Mouse (Mus musculus): Measurements from ENCODE around the gene Chek2.
"Not testable (repeated sequence)": the region's sequence is repeated elsewhere in the genome, so short reads cannot be mapped to it uniquely, and the experiment has no call there.

Chek2 gene

GRCm38 (mm10) chr5:110839678-110840365 is at the start of gene Chek2, which contains the start of gene Hscb:
TSS of gene Chek2 (plus strand) at chr5:110839979.
TSS of gene Hscb (minus strand) at chr5:110839777.
- DNase-seq (ENCODE audit: low spot score), result peak; percentile 92

DNA sequence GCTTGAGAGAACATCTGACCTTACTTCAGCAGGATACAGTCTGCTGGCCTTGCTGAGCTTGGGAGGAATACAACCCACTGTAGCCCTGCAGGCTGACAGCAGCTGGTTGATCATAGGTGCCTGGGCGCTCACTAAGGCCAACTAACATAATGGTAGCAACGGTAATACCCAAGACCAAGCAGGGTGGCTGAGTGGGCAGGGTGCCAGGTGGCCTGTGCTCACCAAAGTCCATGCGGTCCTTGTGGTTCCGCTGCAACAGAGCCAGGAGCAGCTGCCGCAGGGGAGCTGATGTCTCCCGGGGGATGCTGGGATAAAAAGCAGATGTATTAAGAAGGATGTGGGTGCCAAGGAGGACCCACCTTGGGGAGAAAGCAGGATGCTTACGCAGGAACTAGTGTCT is 45.4 kb upstream of the Chek2 start:
- DNase-seq (ENCODE audit: low spot score), result no peak

- DNase-seq (ENCODE audit: low spot score), result no peak
Observed at GRCm38 (mm10) chr5:110797696-110798095, 42.1 kb upstream of the Chek2 start.

DNA sequence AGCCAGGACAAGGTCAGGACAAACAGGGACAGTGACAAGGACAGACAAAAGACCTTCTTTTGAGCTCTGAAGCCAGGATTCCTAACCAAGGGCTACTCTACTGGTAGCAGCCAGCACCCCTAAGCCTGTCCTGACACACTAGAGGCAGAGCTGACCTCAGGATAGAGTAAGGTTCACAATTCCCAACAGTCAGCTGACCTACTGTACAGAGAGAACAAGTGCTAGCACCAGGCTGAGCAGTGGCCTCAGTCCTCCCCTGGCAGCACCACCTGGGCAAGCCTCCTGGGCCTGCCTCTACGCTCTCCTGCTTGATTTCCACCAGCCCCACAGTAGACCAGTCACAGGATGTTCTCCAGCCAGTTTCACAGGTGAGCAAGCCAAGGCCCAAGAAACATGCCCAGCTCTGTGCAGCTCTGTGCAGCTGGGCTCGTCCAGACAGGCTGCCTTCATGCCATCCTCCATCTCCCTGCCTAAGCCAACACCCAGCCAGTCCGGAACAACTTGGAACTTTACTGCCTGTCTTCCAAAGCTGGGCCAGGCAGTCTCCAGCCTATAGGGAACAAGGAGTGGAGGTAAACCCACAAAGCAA is 38.6 kb upstream of the Chek2 start:
- no peak for DNase-seq (ENCODE audit: low spot score)

DNA sequence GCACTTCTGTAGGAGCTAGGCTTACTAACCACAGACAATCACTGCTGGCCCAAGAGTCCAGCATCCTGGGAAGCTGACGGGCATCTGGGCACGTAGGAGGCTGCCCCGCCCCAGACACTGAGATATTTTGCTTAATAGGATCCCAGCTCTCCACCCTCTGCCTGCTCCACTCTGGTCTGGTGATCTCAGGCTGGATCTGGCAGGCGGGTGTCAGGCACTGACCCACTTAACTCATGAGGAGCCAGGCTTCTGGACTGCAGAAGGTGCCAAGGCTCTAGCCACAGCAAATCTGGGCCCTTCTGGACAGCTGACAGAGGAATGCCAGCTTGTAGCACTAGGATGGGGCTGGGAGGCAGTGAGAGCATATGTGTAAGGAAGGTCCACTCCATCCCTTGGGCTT is 37.6 kb upstream of the Chek2 start:
- no peak for DNase-seq (ENCODE audit: low spot score)

DNA sequence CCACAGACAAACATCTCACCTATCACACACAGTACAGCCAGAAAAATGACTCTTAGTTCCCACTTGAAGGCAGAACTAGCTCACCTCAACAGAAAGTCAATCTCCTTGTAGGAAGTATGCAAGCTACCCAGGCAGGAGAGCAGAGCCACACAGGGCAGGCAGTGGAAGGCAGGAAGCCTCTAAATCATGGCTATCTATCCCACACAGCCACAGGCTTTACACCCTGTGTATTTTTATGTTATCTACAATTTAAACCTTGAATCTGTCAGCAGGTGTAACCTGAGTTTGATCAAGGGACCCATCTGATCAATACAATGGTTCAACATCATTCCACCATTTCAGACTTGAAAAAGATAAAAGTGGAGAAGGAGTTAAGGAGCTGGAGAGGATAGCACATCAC is 37.0 kb upstream of the Chek2 start:
- DNase-seq (ENCODE audit: low spot score), result no peak

DNA sequence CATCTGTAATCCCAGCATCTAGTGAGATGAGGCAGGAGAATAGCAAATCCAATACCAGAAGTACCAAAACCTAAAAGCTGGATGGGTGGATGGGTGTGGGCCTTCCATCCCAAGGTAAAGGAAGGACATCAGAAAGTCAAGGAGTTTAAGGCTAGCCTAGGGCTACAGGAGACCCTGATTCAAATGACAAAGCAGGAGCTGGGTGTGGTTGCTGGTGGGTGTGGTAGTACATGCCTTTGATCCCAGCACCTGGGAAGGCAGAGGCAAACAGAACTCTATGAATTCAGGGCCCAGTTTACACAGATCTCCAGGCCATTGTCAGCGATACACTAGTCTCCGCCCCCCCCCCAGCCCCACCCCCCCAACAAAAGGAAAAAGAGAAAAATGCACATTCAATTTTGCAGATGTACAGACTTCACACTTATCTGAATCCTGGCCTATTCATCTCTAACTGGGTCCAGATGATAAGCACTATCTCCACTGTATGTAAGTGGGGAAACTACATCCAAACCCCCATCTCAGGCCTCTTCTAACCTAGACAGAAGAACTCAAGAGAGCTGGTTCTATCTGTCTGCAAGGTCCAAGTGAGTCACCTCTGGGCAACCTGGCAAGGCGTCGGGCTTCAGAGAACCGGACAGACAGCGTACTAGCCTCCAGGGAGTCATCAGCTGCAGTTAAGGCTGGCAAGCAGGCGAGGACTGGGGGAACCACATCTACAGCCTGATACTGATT is 35.6 kb upstream of the Chek2 start:
- DNase-seq (ENCODE audit: low spot score), result no peak

GRCm38 (mm10) chr5:110806154-110806553 is 33.6 kb upstream of the Chek2 start:
- no peak for DNase-seq (ENCODE audit: low spot score)

GRCm38 (mm10) chr5:110806676-110807075 is 33.1 kb upstream of the Chek2 start:
- DNase-seq (ENCODE audit: low spot score), result no peak

DNA sequence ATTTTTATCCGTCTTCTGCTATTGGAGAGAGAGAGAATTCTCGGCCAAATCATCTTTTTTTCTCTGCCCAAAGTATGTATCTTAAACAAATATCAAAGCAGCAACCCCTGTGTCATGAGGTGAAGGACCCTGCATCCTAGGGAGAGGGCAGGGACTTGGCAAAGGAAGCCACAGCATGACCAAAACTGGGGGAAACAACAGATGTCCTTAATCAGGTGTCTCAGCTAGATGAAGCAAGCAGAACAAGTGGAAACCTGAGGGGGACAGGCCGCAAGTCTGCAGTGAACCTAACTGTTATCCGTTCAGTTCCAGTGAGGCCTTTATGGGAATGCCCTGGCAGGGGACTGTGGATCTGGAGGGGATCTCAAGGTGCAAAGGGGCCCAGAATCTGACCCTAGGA is 32.3 kb upstream of the Chek2 start:
- DNase-seq (ENCODE audit: low spot score), result no peak

DNA sequence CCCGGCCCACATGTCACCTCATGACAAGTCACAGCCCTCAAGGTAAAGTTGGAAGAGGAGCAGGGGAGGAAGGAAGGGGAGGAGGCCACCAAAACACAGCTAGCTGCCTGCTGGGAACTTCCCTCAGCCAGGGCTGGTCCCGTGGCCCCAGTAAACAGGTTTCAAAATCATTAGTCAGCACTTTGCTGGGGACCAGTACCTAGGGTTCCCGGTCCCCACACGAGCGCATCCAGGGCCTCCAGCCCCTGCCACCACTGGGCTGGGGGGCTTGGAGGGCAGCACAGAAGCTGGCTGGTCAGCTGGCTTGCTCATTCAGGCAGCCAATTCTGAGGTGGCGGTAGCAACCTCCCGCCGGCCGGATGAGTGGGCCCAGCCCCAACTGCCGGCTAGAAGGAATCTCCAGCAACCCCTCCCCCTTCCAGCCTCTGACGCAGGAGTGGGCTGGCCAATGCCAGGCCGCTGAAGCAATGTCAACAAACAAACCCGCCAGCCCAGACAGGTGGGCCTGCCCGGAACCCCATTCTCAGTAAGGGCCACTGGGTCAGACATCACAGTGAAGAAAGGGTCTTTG is 31.6 kb upstream of the Chek2 start:
- peak; percentile 83 for DNase-seq (ENCODE audit: low spot score)

DNA sequence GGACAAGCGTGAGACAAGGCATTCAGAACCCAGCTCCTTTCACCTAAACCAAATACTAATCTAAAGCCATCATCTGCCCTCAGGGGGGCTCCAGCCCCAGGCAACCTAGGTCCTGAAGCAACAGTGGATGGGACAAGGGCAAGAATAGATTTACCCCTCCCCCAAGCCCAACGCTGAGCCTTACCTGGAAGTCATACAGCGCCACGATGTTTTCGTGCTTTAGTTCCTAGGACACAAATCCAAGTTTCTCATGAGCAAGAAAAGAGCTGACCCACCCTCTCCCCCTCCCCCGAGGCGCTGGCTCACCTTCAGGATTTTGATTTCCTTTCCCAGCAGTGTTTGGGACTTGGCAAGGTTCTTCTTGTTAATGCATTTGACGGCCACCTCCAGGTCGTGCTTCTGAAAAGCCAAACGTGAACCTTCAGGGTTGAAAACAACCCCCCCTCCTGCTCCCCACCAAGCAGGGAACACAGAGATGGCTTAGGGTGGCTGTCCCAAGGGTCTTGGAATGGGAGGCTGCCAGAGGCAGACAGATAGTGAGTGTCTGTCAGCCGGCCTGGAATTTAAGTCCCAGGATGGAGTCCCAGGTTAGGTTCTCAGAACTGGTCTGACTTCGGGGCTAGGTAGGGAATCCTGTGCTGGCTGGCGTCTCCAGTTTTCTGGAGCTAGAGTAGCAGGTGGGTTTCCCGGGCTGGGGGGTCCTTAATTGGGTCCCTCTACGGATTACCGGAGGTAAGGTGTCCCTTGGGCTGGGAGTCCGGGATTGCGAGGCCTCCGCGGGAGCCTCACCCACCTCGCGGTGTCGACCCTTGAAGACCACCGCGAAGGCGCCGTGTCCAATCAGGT is 30.7 kb upstream of the Chek2 start:
- DNase-seq (ENCODE audit: low spot score), result peak; percentile 30

- peak; percentile 98 for DNase-seq (ENCODE audit: low spot score)
Observed at GRCm38 (mm10) chr5:110809667-110810325, 30.0 kb upstream of the Chek2 start, which contains the start of gene Ulk1. TSS of gene Ulk1 (minus strand) at chr5:110810097.

DNA sequence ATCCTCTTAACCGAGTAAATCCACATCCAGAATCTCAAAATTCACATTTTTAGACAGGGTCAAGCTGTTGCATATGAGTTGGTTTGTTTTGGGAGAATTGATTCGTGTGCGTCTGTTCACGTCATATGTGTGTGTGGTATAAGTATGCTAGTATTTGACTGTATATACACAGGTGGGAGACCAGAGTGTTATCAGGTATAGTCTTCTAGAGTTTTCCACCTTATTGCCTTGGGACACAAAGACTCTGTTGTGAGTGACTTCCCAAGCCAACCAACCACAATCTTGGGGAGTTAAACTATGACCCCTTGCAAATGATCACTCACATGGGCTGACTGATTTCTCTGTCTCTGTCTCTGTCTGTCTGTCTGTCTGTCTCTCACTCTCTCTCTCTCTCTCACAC is 15.4 kb upstream of the Chek2 start:
- no peak for DNase-seq (ENCODE audit: low spot score)

DNA sequence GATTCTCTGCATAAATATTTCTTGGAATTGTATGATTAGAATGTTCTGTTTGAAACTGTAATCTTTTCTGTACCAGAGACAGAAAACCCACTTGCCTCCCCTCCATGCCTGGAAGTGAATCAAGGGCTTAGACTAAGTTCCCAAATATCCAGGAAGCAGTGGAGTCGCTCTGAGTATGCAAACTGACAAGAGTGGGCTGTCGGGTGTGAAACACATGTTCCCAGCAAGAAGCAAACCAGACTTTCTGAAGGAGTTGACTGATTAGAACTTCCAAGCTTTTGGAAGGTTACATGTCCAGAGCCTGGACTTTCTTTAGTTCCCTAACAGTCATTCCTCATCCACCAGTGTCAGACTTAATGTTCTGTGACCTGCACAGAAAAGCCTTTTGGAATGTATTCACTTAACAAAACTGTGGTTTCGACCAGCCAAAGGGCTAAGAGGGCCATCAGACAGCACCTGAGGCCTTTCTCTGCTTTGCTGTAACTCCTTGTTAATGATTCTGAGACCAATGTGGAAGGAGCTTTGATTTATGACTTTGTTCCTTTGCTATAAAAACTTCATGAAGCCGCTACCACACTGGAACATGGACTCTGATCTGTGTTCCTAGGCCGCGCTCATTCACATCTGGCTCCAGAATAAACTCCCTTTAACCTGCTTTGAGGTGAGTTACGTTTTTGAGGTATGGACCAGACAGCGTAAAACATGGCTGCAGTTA is 12.8 kb upstream of the Chek2 start:
- DNase-seq (ENCODE audit: low spot score), result no peak

GRCm38 (mm10) chr5:110827576-110827975 is 12.2 kb upstream of the Chek2 start:
- no peak for DNase-seq (ENCODE audit: low spot score)

- DNase-seq (ENCODE audit: low spot score), result no peak
Observed at GRCm38 (mm10) chr5:110831036-110831720, 8.6 kb upstream of the Chek2 start.

- DNase-seq (ENCODE audit: low spot score), result peak; percentile 67
Observed at GRCm38 (mm10) chr5:110835959-110836358, 3.8 kb upstream of the Chek2 start.

DNA sequence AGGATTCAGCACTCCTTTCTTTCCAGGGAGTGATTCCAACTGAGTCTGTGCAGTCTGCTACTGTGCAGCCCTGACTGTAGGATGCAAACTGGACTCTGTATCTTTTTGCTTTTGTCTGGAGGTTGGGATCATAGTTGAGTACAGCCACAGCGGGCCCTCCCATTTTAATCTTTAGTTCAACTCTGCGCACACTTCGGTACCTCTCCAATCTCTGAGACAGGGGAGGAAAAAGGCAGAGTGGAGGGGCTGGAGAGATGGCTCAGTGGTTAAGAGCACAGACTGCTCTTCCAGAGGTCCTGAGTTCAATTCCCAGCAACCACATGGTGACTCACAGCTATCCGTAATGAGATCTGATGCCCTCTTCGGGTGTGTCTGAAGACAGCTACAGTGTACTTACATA is 1.8 kb upstream of the Chek2 start:
- DNase-seq (ENCODE audit: low spot score), result not testable (repeated sequence)

DNA sequence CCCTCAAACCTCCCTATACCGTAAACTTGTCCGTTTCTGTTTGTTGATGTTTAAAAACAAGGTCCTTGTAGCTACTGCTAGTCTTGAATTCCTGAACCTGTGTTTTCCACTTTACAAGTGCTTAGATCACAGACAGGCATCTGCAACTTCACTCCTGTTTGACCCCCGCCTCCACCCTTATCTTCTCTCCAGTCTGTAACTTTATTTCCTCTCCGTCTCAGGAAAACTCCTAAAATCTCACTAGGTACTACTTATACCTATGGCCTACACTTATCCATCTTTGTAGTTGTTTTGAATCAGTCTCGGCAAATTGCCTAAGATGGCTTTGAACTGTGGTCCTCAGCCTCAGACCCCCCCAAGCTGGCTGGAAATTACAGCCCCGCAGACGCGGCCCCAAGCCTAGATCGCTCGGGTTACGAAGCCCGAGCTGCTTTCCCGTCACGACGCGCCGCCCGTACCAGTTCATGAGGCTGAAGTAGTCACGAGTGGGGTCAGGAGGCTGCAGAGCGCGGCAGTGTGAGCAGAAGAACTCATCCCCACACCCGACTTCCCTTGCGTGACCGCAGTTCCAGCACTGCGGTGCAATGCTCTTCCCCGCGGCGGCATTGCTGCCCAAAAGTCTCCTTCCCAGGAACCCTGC is 621 bp upstream of the Chek2 start:
- DNase-seq (ENCODE audit: low spot score), result no peak
